Mouse (Mus musculus) neural tube, embryonic 11.5 days (tissue): ENCODE data around the gene Stx2. TPM values are rescaled to one million over a fixed set of nuclear protein-coding genes. Genes with fewer than 3 reads are reported as not detected.

ENCODE experiments used
- ATAC-seq: fragments of 200-750 bp; cut with Nextera tagmentation; 2 replicates; pipeline ENCODE4 v1.8.0; 2017; ENCODE audit warnings: moderate number of reproducible peaks, mild to moderate bottlenecking, moderate TSS enrichment, moderate library complexity; ENCODE audit not compliant: insufficient read depth, low FRiP score, low TSS enrichment
- DNase-seq: peaks from one replicate; pipeline ENCODE4 v3.0.0-alpha.2; 2015; ENCODE audit warnings: low spot score
- H3K27ac ChIP-seq: fragments of 300-500 bp; sonication (generic); 2 replicates; pipeline ENCODE4 v1.5.1; 2014; ENCODE audit warnings: low read depth, mild to moderate bottlenecking, low read length
- H3K27me3 ChIP-seq: fragments of 300-500 bp; sonication (generic); 2 replicates; pipeline ENCODE4 v1.6.1; 2014; ENCODE audit warnings: mild to moderate bottlenecking, low read length, mixed read lengths; ENCODE audit not compliant: control insufficient read depth, insufficient read depth
- H3K36me3 ChIP-seq: fragments of 300-500 bp; sonication (generic); 2 replicates; pipeline ENCODE4 v1.6.1; 2014; ENCODE audit warnings: mild to moderate bottlenecking, low read length, moderate library complexity, mixed read lengths; ENCODE audit not compliant: control insufficient read depth, insufficient read depth
- H3K4me1 ChIP-seq: fragments of 300-500 bp; sonication (generic); 2 replicates; pipeline ENCODE4 v1.6.1; 2014; ENCODE audit warnings: low read length, mixed read lengths; ENCODE audit not compliant: control insufficient read depth, insufficient read depth
- H3K4me2 ChIP-seq: fragments of 300-500 bp; sonication (generic); 2 replicates; pipeline ENCODE4 v1.6.1; 2014; ENCODE audit warnings: low read depth, mild to moderate bottlenecking, moderate library complexity
- H3K4me3 ChIP-seq: fragments of 300-500 bp; sonication (generic); 2 replicates; pipeline ENCODE4 v1.5.1; 2014; ENCODE audit warnings: low read depth, low read length
- H3K9ac ChIP-seq: fragments of 300-500 bp; sonication (generic); 2 replicates; pipeline ENCODE4 v1.6.1; 2014; ENCODE audit warnings: mild to moderate bottlenecking, low read length
- H3K9me3 ChIP-seq: fragments of 300-500 bp; sonication (generic); 2 replicates; pipeline ENCODE4 v1.6.1; 2016; ENCODE audit warnings: low read length; ENCODE audit not compliant: control insufficient read depth
- WGBS: fragments of 180-500 bp; shearing (Covaris S2); extraction: QIAGEN DNeasy Blood & Tissue Kit; methylation state at CpG from one replicate; pipeline ENCODE4 v1.1.7; 2014; 5-methylcytosine and 5-hydroxymethylcytosine counted together
- polyA plus RNA-seq: library from polyadenylated mRNA; unstranded; fragments of >200 nt; fragmentation: Nextera tagmentation; extraction: Ambion mirVana; gene quantifications from 2 replicates; pipeline ENCODE4 v1.2.1, GENCODE M21; 2014

The Stx2 gene
- polyA plus RNA-seq, 1 experiment from 2014 or later, result 32.7 TPM

GRCm38 (mm10) chr5:129006031-129006788 lies 2.2 kb downstream of the Stx2 start:
- no peak for DNase-seq
- Histone ChIP-seq H3K9ac (no peak overlapping the region), H3K4me3 (no peak overlapping the region; the same call in 1 of the 2 replicates), H3K27me3 (no peaks in the 10 kb centered on the region), H3K4me2 (0 out of 2 replicates have a peak overlapping the region, but pooled peaks have one; percentile 16), H3K36me3 (no peaks in the 10 kb centered on the region), H3K9me3 (no peaks in the 10 kb centered on the region), H3K27ac (no peak overlapping the region), H3K4me1 (peaks cover 9% of the 10 kb centered on the region)
- 81% methylated on average over 18 of the region's 18 CpGs for WGBS
- no peak for ATAC-seq

DNA sequence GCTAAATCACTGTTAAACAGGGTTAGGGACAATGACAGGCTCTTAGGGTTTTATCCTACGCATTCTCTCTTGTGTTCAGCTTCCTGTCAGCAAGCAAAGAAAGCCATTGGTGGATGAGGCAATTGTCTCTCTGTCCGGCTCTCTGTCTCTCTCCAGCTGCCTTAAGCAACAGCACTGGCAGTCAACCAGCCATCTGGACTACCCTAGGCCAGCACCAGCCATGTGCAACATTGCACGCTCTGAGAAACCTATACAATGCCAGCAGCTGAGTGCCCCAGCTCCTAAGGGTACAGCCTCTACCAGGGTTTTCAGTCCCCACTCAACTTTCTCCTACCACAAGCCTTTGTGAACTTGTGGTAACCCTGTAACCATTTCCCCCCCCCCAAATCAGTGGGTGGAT lies 3.0 kb downstream of the Stx2 start:
- Histone ChIP-seq H3K36me3 (no peaks in the 10 kb centered on the region), H3K9ac (no peak overlapping the region), H3K4me2 (no peak overlapping the region), H3K9me3 (no peaks in the 10 kb centered on the region), H3K4me3 (no peak overlapping the region), H3K27me3 (no peaks in the 10 kb centered on the region), H3K4me1 (peaks cover 11% of the 10 kb centered on the region), H3K27ac (no peak overlapping the region)
- 87% methylated on average over 3 of the region's 3 CpGs for WGBS
- DNase-seq (no peak), ATAC-seq (no peak)

- Histone ChIP-seq H3K4me3 (no peak overlapping the region), H3K36me3 (no peaks in the 10 kb centered on the region), H3K27me3 (no peaks in the 10 kb centered on the region), H3K9ac (no peak overlapping the region), H3K27ac (no peak overlapping the region), H3K9me3 (no peaks in the 10 kb centered on the region), H3K4me1 (peaks cover 8% of the 10 kb centered on the region), H3K4me2 (no peak overlapping the region)
- no peak for ATAC-seq
- DNase-seq, result no peak
- 61% methylated on average over 14 of the region's 14 CpGs for WGBS
These were observed 5.8 kb downstream of the Stx2 start for GRCm38 (mm10) chr5:129002571-129003011.

GRCm38 (mm10) chr5:129000706-129001468 lies 7.5 kb downstream of the Stx2 start:
- H3K9me3 ChIP-seq, result no peaks in the 10 kb centered on the region
- WGBS, result 57% methylated on average over 8 of the region's 8 CpGs
- H3K4me2 ChIP-seq, result no peak overlapping the region
- ATAC-seq (no peak), DNase-seq (no peak)
- peaks cover 3% of the 10 kb centered on the region; the same call in 1 of the 2 replicates for H3K4me1 ChIP-seq
- H3K4me3 ChIP-seq, result no peak overlapping the region
- H3K36me3 ChIP-seq, result no peaks in the 10 kb centered on the region
- H3K9ac ChIP-seq, result no peak overlapping the region
- H3K27me3 ChIP-seq, result no peaks in the 10 kb centered on the region
- no peak overlapping the region for H3K27ac ChIP-seq

DNA sequence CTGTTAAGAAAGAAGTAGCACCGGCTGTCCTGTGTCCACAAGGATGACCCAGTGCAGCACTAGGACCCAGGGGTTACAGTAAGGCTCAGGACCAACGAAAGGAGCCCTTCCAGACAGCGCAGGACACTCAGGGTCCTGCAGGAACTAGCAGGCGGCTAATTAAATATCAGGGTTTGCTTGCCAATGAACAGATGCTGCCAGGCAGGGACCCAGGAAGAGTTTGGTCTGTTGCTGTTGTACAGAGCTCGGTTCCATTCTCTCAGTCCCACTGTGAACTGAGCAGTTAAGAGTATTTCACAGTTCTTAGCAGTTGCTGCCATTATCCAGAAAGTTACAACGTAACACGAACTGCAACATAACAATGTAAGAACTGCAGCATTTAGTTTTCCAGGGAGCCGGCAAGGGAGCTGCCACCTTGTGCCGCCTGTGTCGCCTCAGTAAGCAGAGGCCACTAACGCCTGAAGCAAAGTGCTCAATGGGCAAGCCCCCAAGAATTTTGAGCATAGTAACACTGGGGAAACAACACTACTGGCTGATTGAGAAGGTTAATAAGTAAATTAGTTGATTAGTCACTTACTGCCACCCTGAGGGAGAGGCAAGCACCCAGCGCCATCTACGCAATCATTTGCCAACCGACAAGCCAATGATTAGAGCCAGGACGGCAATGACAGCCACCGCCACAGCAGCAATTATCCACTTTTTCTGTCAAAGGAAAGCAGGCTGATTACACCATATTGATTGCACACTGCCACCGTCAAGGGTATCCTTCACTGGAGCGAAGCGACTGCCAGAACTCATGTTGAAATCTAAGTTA lies 21.0 kb downstream of the Stx2 start:
- Histone ChIP-seq H3K9ac (no peak overlapping the region), H3K4me3 (no peak overlapping the region), H3K36me3 (peaks cover 2% of the 10 kb centered on the region; the same call in 1 of the 2 replicates), H3K4me2 (no peak overlapping the region), H3K4me1 (no peaks in the 10 kb centered on the region), H3K27ac (no peak overlapping the region), H3K27me3 (no peaks in the 10 kb centered on the region), H3K9me3 (no peaks in the 10 kb centered on the region)
- ATAC-seq (no peak), DNase-seq (no peak)
- 83% methylated on average over 19 of the region's 19 CpGs for WGBS

- Histone ChIP-seq H3K9me3 (no peaks in the 10 kb centered on the region), H3K4me2 (no peak overlapping the region), H3K27me3 (no peaks in the 10 kb centered on the region), H3K27ac (no peak overlapping the region), H3K9ac (no peak overlapping the region), H3K4me3 (no peak overlapping the region), H3K36me3 (no peaks in the 10 kb centered on the region; the same call in 1 of the 2 replicates), H3K4me1 (no peaks in the 10 kb centered on the region)
- DNase-seq (no peak), ATAC-seq (no peak)
- WGBS, result 95% methylated on average over 13 of the region's 13 CpGs
These were observed 22.4 kb downstream of the Stx2 start for GRCm38 (mm10) chr5:128985946-128986345.

DNA sequence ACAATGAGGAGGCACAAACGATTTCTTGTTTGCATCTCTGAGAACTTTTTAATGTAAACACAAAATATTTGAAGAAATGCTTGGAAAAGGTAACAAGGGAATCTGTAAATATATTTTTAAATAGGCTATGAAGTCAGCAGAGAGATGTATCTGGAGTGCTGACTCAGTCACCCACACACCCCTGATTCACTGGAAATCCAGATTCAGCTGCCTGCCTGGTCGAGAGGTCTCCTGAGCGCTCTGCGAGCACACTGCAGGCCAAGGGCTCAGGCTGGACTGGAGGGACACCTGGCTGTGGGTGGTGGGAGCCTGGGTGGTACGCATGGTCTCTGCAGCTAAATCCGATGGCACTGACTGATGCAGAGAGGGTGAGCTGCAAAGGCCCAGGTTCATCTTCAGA lies 23.8 kb downstream of the Stx2 start:
- no peaks in the 10 kb centered on the region for H3K9me3 ChIP-seq
- DNase-seq, result no peak

DNA sequence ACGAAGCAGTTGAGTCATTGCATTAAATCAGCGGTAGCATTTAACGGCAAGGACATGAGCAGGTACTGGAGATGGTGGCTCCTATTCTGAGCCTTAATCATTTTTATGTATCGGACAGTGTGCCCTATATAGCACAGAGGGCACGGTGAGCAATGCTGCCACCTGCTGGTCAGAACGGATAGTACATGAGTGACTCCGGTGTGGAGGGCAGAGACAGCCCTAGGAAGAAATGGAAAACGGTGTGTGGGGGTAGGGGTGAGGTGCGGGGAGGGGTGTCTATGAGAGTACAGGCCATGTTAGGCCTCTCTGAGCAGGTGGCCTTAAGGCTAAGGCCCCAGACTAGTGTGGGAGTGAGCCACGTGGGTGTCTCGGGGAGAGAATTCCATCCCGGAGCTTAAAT lies 26.8 kb downstream of the Stx2 start:
- H3K27me3 ChIP-seq, result no peaks in the 10 kb centered on the region
- no peak overlapping the region for H3K9ac ChIP-seq
- ATAC-seq (peak; percentile 71; the same call in 1 of the 2 replicates), DNase-seq (peak; percentile 77)
- H3K36me3 ChIP-seq, result no peaks in the 10 kb centered on the region; the same call in 1 of the 2 replicates
- 33% methylated on average over 12 of the region's 12 CpGs for WGBS
- H3K4me2 ChIP-seq, result no peak overlapping the region
- H3K27ac ChIP-seq, result no peak overlapping the region
- no peaks in the 10 kb centered on the region; the same call in 1 of the 2 replicates for H3K4me1 ChIP-seq
- no peaks in the 10 kb centered on the region for H3K9me3 ChIP-seq
- H3K4me3 ChIP-seq, result no peak overlapping the region

More for the DNA sequence above, 23.8 kb downstream of the Stx2 start:
- no peak overlapping the region for H3K9ac ChIP-seq
- 92% methylated on average over 6 of the region's 6 CpGs for WGBS
- H3K4me2 ChIP-seq, result no peak overlapping the region
- no peaks in the 10 kb centered on the region; the same call in 1 of the 2 replicates for H3K36me3 ChIP-seq
- no peaks in the 10 kb centered on the region for H3K27me3 ChIP-seq
- H3K4me3 ChIP-seq, result no peak overlapping the region
- ATAC-seq, result no peak
- H3K27ac ChIP-seq, result no peak overlapping the region
- H3K4me1 ChIP-seq, result no peaks in the 10 kb centered on the region
